In the genomic region with DNA sequence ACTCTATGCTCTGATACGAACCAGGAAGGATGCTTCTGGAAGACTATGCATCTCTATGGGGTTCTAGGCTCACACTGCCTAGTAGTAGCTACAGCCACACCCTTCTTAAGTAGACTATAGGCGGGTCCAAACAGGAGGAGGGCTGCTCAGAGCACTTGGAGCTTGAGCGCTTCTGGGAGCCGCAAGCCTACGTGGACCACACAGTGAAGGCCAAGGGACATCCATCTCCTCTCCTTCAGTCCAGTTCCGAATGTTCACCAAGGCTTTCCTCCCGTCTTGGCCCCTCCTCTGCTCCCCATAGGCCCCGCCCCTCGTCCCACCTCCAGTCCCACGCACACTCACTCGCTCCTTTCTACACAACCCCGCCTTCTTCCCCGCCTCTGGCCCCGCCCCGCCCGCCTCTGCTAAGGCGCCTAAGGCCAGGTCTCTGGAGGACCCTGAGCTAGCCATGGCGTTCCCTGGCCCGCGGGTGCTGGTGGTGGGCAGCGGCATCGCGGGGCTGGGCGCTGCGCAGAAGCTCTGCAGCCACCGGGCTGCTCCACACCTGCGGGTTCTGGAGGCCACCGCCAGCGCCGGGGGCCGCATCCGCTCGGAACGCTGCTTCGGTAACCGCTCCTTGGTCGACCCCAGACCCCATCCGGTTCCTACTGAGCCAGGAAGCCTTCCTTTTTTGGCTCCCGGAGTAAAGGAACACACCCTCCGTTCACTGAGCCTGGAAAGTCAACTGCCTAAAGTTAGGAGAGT, we compare ENCODE assay signal across 8 mouse cellular contexts. TPM values are rescaled to one million over a fixed set of nuclear protein-coding genes. Genes with fewer than 3 reads are reported as not detected.
DNase-seq lines count a peak whose midpoint lies in the region; ATAC-seq lines count a peak whose summit lies in the region.

No protein-coding gene starts in this region.

- ATAC-seq in hindbrain, embryonic 15.5 days (ENCODE audit: low FRiP score, low read depth) = peak; percentile 97

- H3K9me3 ChIP-seq in hindbrain, embryonic 15.5 days = no peaks in the 10 kb centered on the region

- H3K4me2 ChIP-seq in hindbrain, embryonic 15.5 days = peak overlapping the region; percentile 76

- H3K36me3 ChIP-seq in hindbrain, embryonic 15.5 days = 0 out of 2 replicates have a peak, but pooled peaks cover 6% of the 10 kb centered on the region

- peak overlapping the region; percentile 61 for H3K9ac ChIP-seq in hindbrain, embryonic 15.5 days

- H3K27me3 ChIP-seq in hindbrain, embryonic 15.5 days = no peaks in the 10 kb centered on the region

- WGBS in hindbrain, embryonic 15.5 days = 2% methylated on average over 40 of the region's 40 CpGs

- 0 out of 2 replicates have a peak overlapping the region, but pooled peaks have one; percentile 6 for H3K27ac ChIP-seq in hindbrain, embryonic 15.5 days (replicated peaks)

- H3K4me3 ChIP-seq in hindbrain, embryonic 15.5 days = peak overlapping the region; percentile 55

- DNase-seq in ZHBTc4 (ENCODE audit: low read depth, low spot score) = peak; percentile 97
- DNase-seq in cerebellum, postnatal 4 days (ENCODE audit: low spot score in 2 of 2) = peak; percentile 66 to 84
- peak; percentile 84 to 85 for DNase-seq in frontal cortex, postnatal 36 days (ENCODE audit: low spot score in 2 of 2)
- DNase-seq in left cerebral cortex, adult 11 months (ENCODE audit: low spot score) = peak; percentile 75
- DNase-seq in lung, postnatal 36 days = peak; percentile 98
- peak; percentile 88 for DNase-seq in retina, embryonic 14.5 days (ENCODE audit: low spot score)
- DNase-seq in thymus, postnatal 36 days = peak; percentile 92 to 93

- H3K4me1 ChIP-seq in hindbrain, embryonic 15.5 days (replicated peaks) = peaks cover 10% of the 10 kb centered on the region; the same call in 1 of the 2 replicates

RNA-seq across cellular contexts. Expression of a gene that starts 9.2 kb away (rescaled TPM):
- 115 and 120 TPM in 2 replicates for polyA plus RNA-seq in hindbrain, embryonic 15.5 days (2015; fragmentation: Nextera tagmentation; extraction: Ambion mirVana)

RNA-seq across cellular contexts. Expression of a gene that starts 9.9 kb away (rescaled TPM):
- 7.7 and 9.6 TPM in 2 replicates for polyA plus RNA-seq in hindbrain, embryonic 15.5 days (2015; fragmentation: Nextera tagmentation; extraction: Ambion mirVana)

RNA-seq across cellular contexts. Expression of a gene that starts 11.9 kb away (rescaled TPM):
- polyA plus RNA-seq in hindbrain, embryonic 15.5 days (2015; fragmentation: Nextera tagmentation; extraction: Ambion mirVana) = 27.4 and 31.1 TPM in 2 replicates

RNA-seq across cellular contexts. Expression of a gene that starts 23.2 kb away (rescaled TPM):
- 37.6 and 41.2 TPM in 2 replicates for polyA plus RNA-seq in hindbrain, embryonic 15.5 days (2015; fragmentation: Nextera tagmentation; extraction: Ambion mirVana)

RNA-seq across cellular contexts. Expression of a gene that starts 29.2 kb away (rescaled TPM):
- polyA plus RNA-seq in hindbrain, embryonic 15.5 days (2015; fragmentation: Nextera tagmentation; extraction: Ambion mirVana) = 24.9 and 28.2 TPM in 2 replicates

Comparison
In these comparisons a context has a peak if more than half of its experiments do, and no peak if none do; other contexts are left out.
1. Peak in every context shown above with its lines: DNase-seq, ATAC-seq, H3K4me3 ChIP-seq and H3K27ac ChIP-seq.